Mouse (Mus musculus): Measurements from ENCODE around the gene Rnf5.

The Rnf5 gene

DNA sequence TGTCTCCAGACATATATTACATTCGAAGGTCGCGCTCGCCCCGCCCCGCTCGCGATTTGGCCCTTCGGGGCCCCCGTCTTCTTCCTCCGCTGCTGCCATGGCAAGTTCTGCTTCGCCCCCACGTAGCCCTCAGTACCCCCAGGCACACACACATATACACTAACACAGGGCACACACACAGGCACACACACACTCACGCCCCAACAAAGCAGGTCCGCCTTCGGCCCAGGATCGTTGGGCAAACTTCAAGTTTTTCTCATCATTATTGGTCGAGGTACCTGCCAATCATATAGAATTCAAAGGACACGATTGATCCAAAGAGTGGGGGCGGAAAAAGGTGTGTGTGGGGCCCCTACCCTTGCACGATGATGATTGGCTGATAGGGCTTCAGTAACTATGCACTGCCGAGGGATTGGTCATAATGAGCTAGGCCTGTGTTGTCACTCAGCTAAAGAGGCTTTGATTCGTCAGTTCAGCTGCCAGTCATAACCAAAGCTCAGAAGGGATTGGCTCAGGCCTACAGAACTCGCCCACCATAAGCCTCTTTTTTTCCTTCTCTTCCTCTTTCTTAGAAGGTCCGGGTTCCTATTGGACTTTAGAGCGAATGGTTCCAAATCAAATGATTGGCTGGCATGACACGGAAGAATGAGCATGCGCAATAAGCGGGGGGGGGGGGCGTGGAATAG is at the start of gene Rnf5:
Gene Rnf5, minus strand, starts transcription at position 316 of the 686 bp plus-strand sequence.
- DNase-seq (ENCODE audit: low read depth): peak; percentile 100

DNA sequence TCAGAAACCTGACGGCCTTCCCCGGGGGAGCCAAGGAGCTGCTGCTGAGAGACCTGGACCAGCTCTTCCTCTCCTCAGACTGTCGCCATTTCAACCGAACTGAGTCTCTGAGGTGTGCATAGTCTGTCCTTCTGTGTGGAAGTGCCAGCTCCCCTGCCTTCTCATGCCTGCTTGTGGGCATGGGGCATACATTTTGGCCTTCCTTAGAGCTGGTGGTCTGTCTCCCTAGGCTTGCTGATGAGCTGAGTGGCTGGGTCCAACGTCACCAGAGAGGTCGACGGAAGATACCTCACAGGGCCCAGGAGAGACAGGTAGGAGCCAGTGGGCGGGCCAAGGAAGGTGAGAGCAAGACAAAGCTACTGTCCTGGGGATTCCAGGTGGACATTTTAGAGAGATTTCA is 49.5 kb upstream of the Rnf5 start:
- no peak for DNase-seq (ENCODE audit: low read depth)

DNA sequence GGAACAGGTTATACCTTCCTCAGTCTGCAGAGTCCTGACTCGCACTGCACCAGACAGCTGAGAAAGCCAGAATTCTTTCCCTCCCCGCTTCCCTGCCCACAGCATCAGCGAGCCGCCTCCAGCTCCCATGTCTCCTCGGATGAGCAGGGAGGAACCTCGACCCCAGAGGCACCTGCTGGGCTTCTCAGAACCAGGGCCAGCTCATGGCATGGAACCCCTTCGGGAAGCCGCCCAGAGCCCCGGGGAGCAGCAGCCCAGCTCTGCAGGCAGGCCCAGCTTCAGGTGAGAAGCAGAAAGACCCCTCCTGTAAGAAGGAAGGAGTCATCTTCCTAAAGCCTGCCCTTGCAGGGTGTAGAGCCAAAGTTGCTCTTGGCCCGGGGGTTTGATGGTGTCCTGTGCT is 49.1 kb upstream of the Rnf5 start:
- DNase-seq (ENCODE audit: low read depth): no peak

DNA sequence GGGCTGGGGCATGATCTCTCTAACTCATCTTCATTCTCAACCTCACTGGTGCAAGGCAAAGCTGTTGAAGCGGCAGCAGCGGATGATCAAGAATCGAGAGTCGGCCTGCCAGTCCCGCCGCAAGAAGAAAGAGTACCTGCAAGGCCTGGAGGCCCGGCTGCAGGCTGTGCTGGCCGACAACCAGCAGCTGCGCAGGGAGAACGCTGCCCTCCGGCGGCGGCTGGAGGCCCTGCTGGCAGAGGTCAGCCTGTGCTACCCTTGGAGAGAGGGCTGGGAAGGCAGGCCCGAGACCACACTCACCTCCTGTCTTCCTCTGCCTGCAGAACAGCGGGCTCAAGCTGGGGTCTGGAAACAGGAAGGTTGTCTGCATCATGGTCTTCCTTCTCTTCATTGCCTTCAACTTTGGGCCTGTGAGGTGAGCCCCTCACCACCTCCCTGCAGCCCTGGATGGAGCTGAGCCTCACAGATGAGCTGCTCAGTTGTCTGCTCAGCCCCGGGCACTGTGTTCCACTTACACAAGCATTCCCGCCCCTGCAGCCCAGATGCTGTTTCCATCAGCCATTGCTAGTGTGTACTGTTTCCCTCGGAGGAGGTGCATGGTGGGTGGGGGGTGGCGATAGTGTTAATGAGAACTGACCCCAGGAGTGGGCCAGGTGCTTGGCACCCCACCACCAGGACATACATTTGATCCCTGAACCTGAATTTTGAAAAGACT is 48.2 kb upstream of the Rnf5 start:
- DNase-seq (ENCODE audit: low read depth): no peak

DNA sequence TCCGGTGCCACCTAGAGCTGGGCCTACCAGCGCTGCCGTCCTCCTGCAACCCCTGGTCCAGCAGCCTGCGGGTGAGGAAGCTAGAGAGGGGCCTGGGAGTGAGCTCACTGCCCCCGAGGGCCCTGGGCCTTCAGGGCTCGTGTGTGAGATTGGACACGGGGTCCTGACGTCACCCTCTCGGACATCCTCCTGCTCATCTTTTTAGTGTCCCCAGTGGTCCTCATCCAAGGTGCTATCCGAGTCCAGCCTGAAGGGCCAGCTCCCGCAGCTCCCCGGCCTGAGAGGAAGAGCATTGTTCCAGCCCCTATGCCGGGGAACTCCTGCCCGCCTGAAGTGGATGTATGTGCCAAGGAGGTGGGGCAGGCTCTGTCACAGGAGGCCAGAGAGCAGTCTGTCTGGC is 47.3 kb upstream of the Rnf5 start:
- no peak for DNase-seq (ENCODE audit: low read depth)

DNA sequence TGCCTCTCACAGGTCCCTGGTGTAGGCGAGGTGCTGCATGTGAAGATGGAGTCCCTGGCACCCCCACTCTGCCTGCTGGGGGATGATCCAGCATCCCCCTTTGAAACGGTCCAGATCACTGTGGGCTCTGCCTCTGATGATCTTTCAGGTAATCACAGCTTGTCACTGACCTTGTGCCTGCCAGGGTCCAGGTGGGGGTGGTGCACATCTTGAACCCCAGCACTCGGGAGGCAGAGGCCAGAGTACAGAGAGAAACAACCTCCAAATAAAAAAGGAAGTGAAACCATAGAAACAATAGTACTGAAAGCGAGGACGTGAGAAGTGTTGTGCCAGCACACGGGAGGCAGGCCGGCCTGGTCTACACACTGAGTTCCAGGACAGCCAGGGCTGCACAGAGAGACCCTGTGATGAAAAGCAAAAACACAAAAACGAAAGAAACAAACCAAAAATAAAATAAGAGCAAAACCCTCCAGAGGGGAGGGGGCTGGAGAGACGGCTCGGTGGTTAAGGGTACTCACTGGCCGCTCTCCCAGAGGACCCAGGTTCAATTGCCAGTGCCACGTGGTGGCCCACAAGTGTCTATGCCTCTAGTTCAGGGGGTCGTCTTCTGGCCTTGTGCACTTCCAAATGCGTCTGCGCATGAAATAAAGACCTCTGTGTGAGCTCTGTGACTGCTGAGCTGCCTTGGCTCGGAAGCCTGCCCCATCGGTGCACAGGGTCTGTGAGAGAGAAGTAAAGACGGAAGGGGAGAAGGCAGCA is 45.8 kb upstream of the Rnf5 start:
- DNase-seq (ENCODE audit: low read depth): no peak

DNA sequence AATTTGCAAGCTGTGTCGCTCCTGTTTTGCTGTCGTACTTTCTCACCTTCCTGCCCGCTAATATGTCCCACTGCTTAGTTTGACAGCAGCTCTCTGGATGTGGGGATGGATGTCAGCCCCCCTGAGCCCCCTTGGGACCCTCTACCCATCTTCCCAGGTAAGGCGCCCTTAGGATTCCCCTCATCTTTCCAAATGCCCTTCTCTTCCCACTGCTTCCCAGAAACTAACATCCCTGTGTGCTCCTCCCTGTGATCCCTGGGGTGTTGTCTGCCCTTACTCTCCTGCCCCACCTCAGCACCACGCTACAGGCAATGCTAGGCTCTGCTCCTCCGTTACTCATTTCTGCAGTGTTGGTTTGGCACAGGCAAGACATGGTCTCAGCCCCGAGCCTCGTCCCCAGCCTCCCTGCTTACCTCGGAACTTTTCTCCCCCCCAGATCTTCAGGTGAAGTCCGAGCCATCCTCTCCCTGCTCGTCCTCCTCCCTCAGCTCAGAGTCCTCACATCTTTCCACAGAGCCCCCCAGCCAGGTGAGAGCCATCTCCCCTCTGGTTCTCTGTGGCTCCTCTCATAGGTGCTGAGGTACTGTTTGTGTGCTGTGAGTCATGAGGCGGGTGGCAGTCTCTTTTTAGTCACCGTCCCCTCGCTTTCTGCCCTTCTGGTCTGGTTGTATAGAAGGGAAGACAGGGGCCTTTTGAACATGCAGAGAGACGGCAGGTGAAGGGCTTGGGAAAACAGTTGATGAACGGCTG is 44.8 kb upstream of the Rnf5 start:
- DNase-seq (ENCODE audit: low read depth): no peak

DNA sequence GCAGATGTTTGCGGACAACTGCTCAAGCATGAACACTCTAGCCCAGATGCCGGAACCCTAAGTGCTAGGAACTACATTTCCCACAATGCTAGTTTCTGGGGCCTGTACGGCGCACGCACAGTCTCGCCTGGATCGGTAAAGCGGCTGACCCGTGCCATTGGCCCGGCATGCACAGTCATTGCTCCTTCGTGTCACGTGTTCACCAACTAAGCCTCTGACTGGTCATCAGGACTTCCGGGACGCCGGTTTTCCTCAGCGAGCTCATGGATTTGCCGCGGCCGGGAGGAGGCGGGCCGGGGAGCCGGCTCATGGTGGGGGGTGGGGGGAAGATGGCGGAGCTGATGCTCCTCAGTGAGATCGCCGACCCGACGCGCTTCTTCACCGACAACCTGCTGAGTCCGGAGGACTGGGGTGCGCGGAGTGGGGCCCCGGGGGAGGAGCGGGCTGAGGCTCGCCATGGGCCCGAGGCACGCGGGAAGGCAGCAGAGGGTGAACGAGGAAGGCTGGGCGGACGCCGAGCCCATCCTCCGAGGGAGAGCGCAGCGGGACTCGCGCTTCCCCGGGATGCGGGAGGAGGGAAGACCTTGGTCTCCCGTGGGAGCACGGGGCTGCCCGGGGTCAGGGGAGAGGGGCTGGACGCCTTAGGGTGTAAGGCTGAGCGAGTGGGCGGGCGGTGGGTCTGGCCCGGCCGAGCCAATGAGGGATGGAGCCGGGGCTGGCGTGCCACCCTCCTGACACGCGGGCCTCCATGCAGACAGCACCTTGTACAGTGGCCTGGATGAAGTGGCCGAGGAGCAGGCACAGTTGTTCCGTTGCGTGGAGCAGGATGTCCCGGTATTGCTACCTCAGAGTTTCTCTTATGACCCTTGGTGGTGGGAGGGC is 43.7 kb upstream of the Rnf5 start, which contains the start of gene Atf6b:
Gene Atf6b, plus strand, starts transcription at position 241 of the 882 bp plus-strand sequence.
- peak; percentile 93 for DNase-seq (ENCODE audit: low read depth)

DNA sequence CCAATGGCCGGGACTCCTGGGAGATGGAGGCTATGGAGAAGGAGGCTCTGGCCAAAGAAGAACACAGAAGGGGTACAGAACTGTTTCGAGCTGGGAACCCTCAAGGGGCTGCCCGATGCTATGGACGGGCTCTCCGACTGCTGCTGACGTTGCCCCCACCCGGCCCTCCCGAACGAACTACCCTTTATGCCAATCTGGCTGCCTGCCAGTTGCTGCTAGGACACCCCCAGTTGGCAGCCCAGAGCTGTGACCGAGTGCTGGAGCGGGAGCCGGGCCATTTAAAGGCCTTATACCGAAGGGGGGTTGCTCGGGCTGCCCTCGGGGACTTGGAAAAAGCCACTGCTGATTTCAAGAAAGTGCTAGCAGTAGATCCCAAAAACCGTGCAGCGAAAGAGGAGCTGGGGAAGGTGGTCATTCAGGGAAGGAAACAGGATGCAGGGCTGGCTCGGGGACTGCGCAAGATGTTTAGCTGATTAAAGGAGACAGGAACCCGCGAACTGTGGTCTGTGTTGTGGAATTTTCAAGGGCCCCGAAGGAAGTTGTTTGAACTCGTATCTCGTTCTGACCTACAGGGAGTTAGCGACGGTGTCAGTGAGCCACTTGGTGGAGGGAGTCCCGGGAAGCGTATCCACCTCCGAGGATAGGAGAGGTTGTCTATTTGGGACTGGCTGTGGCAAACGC is 42.5 kb upstream of the Rnf5 start:
- no peak for DNase-seq (ENCODE audit: low read depth)

DNA sequence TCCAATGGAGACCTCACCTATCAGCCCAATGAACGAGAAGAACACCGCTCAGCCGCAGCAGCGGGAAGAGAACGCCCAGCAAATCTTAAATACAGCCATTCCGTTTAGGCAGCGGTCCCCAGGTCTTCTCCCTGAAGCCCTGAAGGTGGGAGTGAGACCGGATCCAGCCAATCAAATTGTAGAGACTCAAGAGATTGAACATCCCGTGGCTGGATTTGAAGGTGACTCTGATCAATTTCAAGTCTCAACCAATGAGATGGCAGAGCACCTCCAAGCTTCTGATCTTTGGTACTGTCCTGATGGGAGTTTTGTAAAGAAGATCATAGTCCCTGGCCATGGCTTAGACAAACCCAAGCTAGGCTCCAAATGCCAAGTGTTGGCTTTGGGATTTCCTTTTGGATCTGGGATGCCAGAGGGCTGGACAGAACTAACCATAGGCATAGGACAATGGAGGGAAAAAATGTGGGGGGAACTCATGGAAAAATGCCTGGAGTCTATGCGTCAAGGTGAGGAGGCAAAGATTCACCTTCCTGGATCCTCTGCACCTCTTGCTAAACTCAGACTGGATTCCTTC is 41.9 kb upstream of the Rnf5 start:
- DNase-seq (ENCODE audit: low read depth): no peak

DNA sequence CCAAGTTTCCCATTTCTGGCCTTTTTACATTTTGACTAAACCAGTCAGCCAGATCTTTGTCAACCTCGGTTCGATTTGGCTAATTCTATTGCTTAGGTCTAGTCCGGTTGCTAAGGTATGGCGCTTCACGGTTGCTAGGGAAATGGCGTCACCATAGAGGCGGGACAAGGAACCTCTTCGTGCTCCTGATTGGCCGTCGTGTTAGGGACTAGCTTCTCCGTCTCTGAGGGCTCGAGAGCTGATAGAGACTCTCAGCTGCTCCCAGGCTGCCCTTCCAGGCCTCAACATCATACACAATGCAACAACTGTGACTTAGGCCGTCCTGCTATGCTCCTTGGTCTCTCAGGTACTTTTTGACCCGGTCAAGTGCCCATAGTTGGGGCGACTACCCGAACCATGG is 41.1 kb upstream of the Rnf5 start, which contains the start of gene Fkbpl:
Gene Fkbpl, plus strand, starts transcription at position 157 of the 400 bp plus-strand sequence.
- DNase-seq (ENCODE audit: low read depth): peak; percentile 93

DNA sequence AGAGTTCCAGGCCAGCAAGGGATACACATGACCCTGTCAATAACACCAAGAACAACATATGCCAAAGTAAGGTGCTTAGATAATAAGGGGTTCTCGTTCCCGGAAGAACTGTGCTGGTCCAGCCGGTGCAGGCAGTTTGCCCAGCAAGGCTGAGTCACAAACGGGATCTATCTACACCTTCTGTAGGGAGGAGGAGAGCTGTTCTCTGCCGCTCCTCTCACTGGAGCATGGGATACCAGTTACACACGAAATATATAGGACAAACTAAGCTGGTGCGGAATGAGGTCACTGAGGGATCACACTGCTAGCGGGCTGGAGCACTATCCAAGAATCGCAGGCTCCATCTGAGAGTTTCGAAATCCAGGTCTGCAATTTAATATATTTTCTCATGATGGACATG is 40.5 kb upstream of the Rnf5 start:
- no peak for DNase-seq (ENCODE audit: low read depth)

DNA sequence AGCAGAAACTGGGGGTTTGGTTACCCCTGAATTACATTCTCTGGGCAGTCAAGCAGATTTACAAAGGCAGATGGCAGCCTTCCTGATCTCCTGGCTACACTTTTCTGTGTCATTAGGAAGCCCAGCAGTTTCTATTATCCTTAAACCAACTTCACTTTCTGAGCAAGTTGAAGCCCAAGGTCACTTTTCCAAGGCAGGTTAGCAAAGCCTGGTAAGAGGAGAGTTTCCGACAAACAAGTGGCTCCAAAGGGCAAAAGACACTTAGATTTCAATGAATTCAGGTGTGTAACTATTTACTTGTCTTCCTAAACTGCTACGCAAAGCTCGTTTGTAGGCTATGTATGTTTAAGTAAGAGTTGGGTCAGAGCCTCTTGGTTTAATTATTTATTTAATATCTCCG is 39.9 kb upstream of the Rnf5 start:
- DNase-seq (ENCODE audit: low read depth): no peak

DNA sequence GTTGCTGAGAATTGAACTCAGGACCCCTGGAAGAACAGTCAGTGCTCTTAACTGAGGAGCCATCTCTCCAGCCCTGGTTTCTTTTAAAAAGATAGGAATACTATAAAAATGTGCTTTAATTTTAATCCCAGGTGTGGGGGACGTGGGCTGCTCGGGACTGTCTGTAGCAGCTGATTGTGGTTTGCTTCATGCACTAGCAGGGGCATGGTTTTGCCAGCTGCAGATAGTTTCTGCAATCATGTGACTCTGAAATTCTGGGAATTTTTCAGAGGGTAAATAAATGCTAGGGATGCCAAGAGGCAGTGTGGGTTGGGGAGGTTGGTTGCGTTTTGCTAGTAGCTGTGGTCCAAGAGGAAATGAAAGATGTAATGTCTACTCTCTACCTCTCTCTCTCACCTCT is 38.5 kb upstream of the Rnf5 start:
- DNase-seq (ENCODE audit: low read depth): no peak

DNA sequence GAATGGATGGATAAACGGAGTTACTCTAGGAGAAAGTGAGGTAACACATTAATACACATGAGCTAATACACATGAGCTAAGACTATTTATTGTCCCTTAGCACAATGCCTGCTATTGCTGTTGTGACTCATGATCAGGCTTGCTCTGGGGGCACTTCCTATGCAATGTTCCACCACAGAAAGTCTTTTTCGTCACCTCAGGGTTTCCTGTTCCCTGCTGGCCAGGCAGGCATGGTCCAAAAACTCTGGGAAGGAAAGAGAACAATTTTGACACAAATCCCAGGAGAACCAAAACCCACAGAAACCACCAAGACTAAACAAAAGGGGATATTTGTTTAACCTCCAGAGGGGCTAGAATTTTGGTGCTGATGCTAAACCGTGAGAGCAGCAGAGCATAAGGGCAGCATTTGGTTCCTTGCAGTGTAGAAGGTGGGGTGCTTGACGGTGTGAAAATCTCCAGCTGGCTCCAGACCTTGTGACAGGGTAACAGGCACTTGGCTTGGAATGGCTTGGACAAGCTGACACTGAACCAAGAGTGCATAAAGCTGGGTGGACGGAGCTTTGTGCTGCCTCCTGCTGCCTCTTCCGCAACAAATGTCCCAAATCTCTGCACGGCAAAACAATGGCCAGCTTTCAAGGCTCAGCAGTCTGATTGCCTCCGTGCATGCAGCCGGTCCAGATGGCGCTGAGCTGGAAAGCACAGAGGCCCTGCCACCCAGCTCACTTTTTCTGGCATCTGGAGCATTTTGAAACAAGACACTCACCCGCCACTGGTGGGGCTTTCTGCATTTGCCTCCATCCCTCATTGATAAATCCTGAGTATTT is 37.5 kb upstream of the Rnf5 start:
- peak; percentile 97 for DNase-seq (ENCODE audit: low read depth)

DNA sequence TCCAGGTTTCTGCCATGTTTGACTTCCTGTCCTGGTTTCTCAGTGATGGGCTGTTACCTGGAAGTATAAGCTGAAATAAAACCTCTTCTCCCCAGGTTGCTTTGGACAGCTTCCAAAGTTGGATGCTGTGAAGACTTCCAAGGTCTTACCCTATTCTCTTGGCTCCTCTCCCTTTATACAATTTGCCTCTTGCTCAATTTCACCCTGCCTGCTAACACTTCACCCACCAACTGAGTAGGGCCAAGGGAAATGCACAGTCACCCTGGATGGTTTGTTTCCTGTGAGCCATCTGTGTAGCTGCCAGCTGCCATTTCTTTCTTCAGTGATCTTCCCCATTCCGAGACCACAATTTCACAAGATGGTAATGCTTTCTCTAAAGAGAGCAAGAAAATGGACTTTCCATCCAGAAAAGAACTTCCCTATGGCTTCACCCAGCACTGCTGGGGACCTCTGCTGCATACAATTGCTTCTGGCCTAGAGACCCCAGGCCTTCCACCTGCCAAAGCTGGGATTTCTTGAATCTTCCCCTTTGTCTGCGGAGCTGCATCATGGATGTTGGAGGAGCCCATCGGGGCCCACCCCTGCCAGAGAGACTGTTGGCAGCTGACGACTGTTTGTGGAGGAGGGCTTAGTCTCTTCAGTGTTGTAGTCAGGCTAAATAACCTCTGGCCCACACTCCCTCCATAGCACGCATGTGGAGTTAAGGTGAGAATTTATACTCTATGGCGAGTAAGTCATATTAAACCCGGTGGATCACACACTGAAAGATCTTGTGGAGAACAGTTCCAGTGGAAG is 36.2 kb upstream of the Rnf5 start:
- peak; percentile 34 for DNase-seq (ENCODE audit: low read depth)

DNA sequence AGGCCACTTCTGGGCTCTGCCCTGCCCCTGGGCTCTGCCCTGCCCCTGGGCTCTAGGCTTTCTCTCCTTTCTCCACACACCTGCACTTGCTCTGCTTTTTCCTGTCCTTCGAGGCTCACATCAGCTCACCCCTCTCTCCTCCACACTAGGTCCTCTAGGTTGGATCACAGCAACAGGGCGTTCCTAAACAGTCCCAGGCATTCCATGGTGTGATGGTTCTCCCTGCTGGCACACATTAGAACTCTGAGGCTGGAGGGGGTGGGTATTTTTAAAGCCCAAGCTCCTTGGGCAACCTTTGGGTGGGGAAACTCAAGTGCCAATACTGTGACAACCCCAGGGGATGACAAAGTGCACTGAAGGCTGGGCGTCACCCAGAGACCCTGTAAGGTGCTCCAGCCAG is 34.0 kb upstream of the Rnf5 start:
- no peak for DNase-seq (ENCODE audit: low read depth)

DNA sequence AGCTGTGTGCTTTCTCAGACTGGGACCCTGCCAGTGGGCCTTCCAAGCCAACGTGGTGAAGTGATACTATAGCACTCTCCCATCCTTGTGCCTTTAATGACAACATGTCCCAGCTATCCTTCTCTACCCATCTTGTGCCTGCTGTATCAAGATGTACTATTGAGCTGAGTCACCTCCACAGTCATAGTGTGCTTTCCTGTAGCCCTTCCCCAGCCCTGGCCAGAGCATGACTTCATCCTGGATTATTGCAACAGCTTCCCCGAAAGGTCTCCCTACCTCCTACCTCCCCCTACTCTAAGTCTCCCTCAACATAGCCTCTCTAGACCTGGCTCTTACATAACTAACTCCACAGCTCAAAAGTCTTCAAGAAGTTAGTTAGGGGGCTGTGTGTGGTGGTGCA is 32.2 kb upstream of the Rnf5 start:
- no peak for DNase-seq (ENCODE audit: low read depth)

Measured in fibroblast of lung, adult 2 months (primary cell).